ENCODE assay signal across 28 mouse cellular contexts in the genomic region with DNA sequence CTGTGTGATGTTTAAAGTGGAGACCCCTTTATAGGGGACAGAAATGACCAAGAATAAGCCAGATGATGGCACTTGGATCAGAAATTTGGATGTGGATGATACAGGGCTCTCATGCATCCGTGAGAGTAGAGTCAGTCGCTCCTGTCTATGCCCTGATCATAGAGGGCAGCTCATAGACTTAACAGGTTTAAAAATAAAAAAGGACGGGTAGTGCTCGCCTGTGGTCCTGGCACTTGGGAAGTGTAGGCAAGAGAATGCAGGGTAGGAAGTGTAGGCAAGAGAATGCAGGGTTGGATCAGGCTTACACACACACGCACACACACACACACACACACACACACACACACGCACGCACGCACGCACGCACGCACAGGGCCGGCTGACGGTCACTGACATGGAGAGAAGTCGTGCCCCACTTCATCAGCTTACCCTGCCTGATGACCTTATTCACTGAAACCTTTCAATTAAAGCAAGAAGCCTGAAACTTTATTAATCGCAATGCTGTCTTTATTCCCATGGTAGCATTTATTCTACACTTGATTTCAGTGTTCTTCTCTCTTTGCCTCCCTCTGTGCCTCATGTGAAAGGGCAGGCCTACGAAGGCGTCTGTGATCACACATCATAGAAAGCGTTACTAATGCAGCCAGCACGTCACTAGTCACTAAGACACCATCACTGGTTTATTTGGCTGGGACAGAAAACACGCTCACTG. TPM values are rescaled to one million over a fixed set of nuclear protein-coding genes. Genes with fewer than 3 reads are reported as not detected.
A peak's percentile ranks its signal among the peaks of the same experiment; 100 is the strongest.
DNase-seq lines count a peak whose midpoint lies in the region; ATAC-seq and TF ChIP-seq lines count a peak whose summit lies in the region.
"Had no signal": no experiment of that assay in that cellular context is flagged by ENCODE, and none has a peak within 500 bp of the region (broad histone marks: within the 10 kb centered on the region; RNA-seq: fewer than 3 reads in every experiment).

No protein-coding gene starts in this region.

- TF ChIP-seq CTCF in midbrain, postnatal 0 days (IDR thresholded peaks at IDR 0.05) = no peak

- no peak overlapping the region for H3K4me2 ChIP-seq in heart, embryonic 13.5 days
- no peak overlapping the region for H3K4me2 ChIP-seq in midbrain, embryonic 12.5 days (replicated peaks)
- no peak overlapping the region for H3K4me2 ChIP-seq in midbrain, postnatal 0 days (ENCODE audit: low read depth, low read length, poor library complexity, severe bottlenecking)
- H3K4me2 ChIP-seq: embryonic facial prominence, embryonic 12.5 days; forebrain, embryonic 15.5 days; liver, embryonic 12.5 days had no signal

- peaks cover 49% of the 10 kb centered on the region for H3K4me1 ChIP-seq in heart, embryonic 13.5 days
- no peaks in the 10 kb centered on the region for H3K4me1 ChIP-seq in midbrain, embryonic 12.5 days
- H3K4me1 ChIP-seq in midbrain, postnatal 0 days (ENCODE audit: insufficient read depth, low read length) = no peaks in the 10 kb centered on the region
- H3K4me1 ChIP-seq: forebrain, embryonic 15.5 days; liver, embryonic 12.5 days had no signal

- WGBS in heart, embryonic 13.5 days = 58% methylated on average over 20 of the region's 20 CpGs
- WGBS in midbrain, embryonic 12.5 days = 75% methylated on average over 20 of the region's 20 CpGs
- 67% methylated on average over 20 of the region's 20 CpGs for WGBS in midbrain, postnatal 0 days

- H3K4me3 ChIP-seq in heart, embryonic 13.5 days = no peak overlapping the region
- no peak overlapping the region for H3K4me3 ChIP-seq in midbrain, embryonic 12.5 days
- H3K4me3 ChIP-seq in midbrain, postnatal 0 days (ENCODE audit: low read depth, low read length) = no peak overlapping the region
- H3K4me3 ChIP-seq: embryonic facial prominence, embryonic 12.5 days; forebrain, embryonic 15.5 days; liver, embryonic 12.5 days had no signal

- DNase-seq in heart, adult 11 months = peak; percentile 81
- DNase-seq in heart, postnatal 4 days = no peak
- DNase-seq in heart, adult 8-10 months (ENCODE audit: low spot score) = no peak
- DNase-seq in midbrain, postnatal 0 days (ENCODE audit: low spot score) = no peak
- DNase-seq: adrenal gland, adult 8-10 months; cerebellum, adult 8-10 months; cerebellum, postnatal 25 days; gastrocnemius, postnatal 36 days; kidney, adult 8-10 months; kidney, postnatal 4 days; layer of hippocampus, postnatal 36 days; left cerebral cortex, postnatal 4 days; liver, postnatal 0 days; lung, postnatal 36 days; thymus, adult 2 months; thymus, postnatal 4 days had no signal

- no peaks in the 10 kb centered on the region for H3K9me3 ChIP-seq in heart, embryonic 13.5 days
- no peaks in the 10 kb centered on the region for H3K9me3 ChIP-seq in midbrain, embryonic 12.5 days
- no peaks in the 10 kb centered on the region for H3K9me3 ChIP-seq in midbrain, postnatal 0 days (ENCODE audit: low read length)
- H3K9me3 ChIP-seq: embryonic facial prominence, embryonic 12.5 days; forebrain, embryonic 15.5 days; G1E; liver, embryonic 12.5 days had no signal

- no peak for ATAC-seq in heart, embryonic 13.5 days (ENCODE audit: extremely low read depth, insufficient number of reproducible peaks, low FRiP score, low TSS enrichment)
- ATAC-seq in midbrain, embryonic 12.5 days (ENCODE audit: low FRiP score, low read depth) = 0 out of 2 replicates have a peak, but pooled peaks have one; percentile 41
- no peak for ATAC-seq in midbrain, postnatal 0 days (ENCODE audit: low FRiP score)
- ATAC-seq in cerebellum, adult (ENCODE audit: insufficient number of reproducible peaks, low FRiP score, low TSS enrichment) = no peak
- ATAC-seq: forebrain, embryonic 15.5 days; hindbrain, embryonic 16.5 days; intestine, embryonic 16.5 days; liver, embryonic 12.5 days; liver, postnatal 0 days had no signal

- peak overlapping the region; percentile 61 for H3K27ac ChIP-seq in heart, embryonic 13.5 days (replicated peaks)
- no peak overlapping the region for H3K27ac ChIP-seq in midbrain, embryonic 12.5 days (replicated peaks)
- H3K27ac ChIP-seq in midbrain, postnatal 0 days (ENCODE audit: low read depth, low read length) = no peak overlapping the region
- H3K27ac ChIP-seq: embryonic facial prominence, embryonic 12.5 days; forebrain, embryonic 15.5 days; kidney, postnatal 0 days; liver, embryonic 12.5 days had no signal

- H3K36me3 ChIP-seq in heart, embryonic 13.5 days = peaks cover 11% of the 10 kb centered on the region
- H3K36me3 ChIP-seq in midbrain, embryonic 12.5 days = peaks cover 9% of the 10 kb centered on the region; the same call in 1 of the 2 replicates
- H3K36me3 ChIP-seq in midbrain, postnatal 0 days (ENCODE audit: insufficient read depth, low read length) = peaks cover 15% of the 10 kb centered on the region

- no peaks in the 10 kb centered on the region for H3K27me3 ChIP-seq in heart, embryonic 13.5 days (replicated peaks)
- H3K27me3 ChIP-seq in midbrain, embryonic 12.5 days = peaks cover 5% of the 10 kb centered on the region
- no peaks in the 10 kb centered on the region for H3K27me3 ChIP-seq in midbrain, postnatal 0 days (ENCODE audit: insufficient read depth, low read length)
- H3K27me3 ChIP-seq: embryonic facial prominence, embryonic 12.5 days; forebrain, embryonic 15.5 days had no signal

- H3K9ac ChIP-seq in heart, embryonic 13.5 days = peak overlapping the region; percentile 16; the same call in 1 of the 2 replicates
- no peak overlapping the region for H3K9ac ChIP-seq in midbrain, embryonic 12.5 days (replicated peaks)
- no peak overlapping the region for H3K9ac ChIP-seq in midbrain, postnatal 0 days (replicated peaks; ENCODE audit: low read length, poor library complexity, severe bottlenecking)
- H3K9ac ChIP-seq: embryonic facial prominence, embryonic 12.5 days; forebrain, embryonic 15.5 days; liver, embryonic 12.5 days; liver, postnatal 0 days had no signal

RNA-seq across cellular contexts. Expression of a gene that starts 7.0 kb away (rescaled TPM):
- total RNA-seq in heart, postnatal 4 days (2021) = 100 to 1,000 TPM; 281 to 301 TPM
- polyA plus RNA-seq in heart, embryonic 13.5 days (2015; fragmentation: Nextera tagmentation; extraction: Ambion mirVana) = 192 and 211 TPM in 2 replicates
- total RNA-seq in heart, adult 8-10 months (2022) = 100 to 1,000 TPM; 264 to 407 (median 333) TPM
- 5.4 and 7.0 TPM in 2 replicates for polyA plus RNA-seq in midbrain, embryonic 12.5 days (2016; fragmentation: Nextera tagmentation; extraction: Ambion mirVana)
- total RNA-seq in midbrain, postnatal 0 days (2014; rRNA removed) = 0.11 and 0.28 TPM in 2 replicates
- polyA plus RNA-seq in midbrain, postnatal 0 days (2015; fragmentation: Nextera tagmentation; extraction: Ambion mirVana) = 1.5 and 2.3 TPM in 2 replicates
- total RNA-seq: megakaryocyte, adult 5-6 weeks; monocyte, adult 5-6 weeks had no signal
- polyA plus RNA-seq: G1E had no signal

Comparison
In these comparisons a context has a peak if more than half of its experiments do, and no peak if none do; other contexts are left out.
1. RNA of a gene that starts 7.0 kb away (total RNA-seq): 264 to 407 TPM in heart, adult 8-10 months and 281 to 301 TPM in heart, postnatal 4 days; 0.11 to 0.28 TPM in midbrain, postnatal 0 days; every median in the first group is over 100 times any median in the second.